In the genomic region with DNA sequence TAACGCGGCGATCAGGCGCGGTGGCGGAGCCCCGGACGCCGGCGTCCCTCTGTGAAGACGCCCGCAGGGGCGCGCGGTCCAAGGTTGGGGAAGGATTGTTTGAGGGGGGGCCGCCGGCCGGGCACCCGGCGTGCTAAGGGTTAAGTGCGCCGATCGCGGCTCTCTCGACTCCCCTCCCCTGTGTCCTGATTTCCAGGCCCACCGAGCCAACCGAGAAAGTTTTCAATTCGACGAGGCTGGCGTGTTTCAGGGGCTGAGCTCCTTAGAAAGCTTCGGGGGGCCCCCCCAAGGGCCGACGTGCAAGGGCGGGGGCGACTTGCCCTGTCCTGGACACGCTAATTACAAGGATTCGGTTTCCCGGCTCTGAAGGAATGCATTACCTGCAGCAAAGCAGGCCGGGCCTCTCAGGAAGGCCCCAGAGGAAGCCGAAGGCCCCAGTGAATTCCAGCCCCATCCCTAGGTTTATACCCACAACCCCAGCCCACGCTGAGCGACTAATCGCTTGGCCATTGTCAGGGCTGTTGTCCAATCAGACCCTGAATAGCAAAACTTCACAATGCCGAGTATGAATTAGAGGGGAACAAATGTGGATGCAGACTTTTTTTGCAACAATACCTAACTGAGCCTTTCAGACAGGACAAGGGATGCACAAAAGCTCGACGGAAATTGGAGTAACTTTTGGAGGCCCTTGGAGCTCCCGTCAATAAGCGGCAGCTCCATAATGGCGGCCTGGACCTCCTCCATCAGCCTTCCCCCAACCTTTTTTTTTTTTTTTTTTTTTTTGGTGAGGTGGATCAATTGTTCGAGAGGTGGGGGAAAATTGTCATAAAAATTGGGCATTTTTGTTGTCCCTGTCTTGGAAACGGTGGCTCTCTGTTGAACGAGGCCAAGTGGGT, we compare ENCODE assay signal across 10 mouse cellular contexts.
A peak's percentile ranks its signal among the peaks of the same experiment; 100 is the strongest.
DNase-seq lines count a peak whose midpoint lies in the region; ATAC-seq and TF ChIP-seq lines count a peak whose summit lies in the region.
"Had no signal": no experiment of that assay in that cellular context is flagged by ENCODE, and none has a peak within 500 bp of the region (broad histone marks: within the 10 kb centered on the region; RNA-seq: fewer than 3 reads in every experiment).

No protein-coding gene starts in this region.

- no peaks in the 10 kb centered on the region for H3K9me3 ChIP-seq in heart, embryonic 16.5 days (replicated peaks; ENCODE audit: control insufficient read depth, low read length)
- no peaks in the 10 kb centered on the region for H3K9me3 ChIP-seq in forebrain, embryonic 16.5 days (ENCODE audit: control insufficient read depth, low read length)
- no peaks in the 10 kb centered on the region for H3K9me3 ChIP-seq in midbrain, embryonic 16.5 days (replicated peaks; ENCODE audit: control insufficient read depth, low read length, poor library complexity, severe bottlenecking)

- H3K27ac ChIP-seq in heart, embryonic 16.5 days (ENCODE audit: low read length) = no peak overlapping the region
- no peak overlapping the region for H3K27ac ChIP-seq in heart, adult 2 months
- H3K27ac ChIP-seq in forebrain, embryonic 16.5 days (ENCODE audit: low read length) = no peak overlapping the region
- peak overlapping the region; percentile 29; the same call in 1 of the 2 replicates for H3K27ac ChIP-seq in midbrain, embryonic 16.5 days (ENCODE audit: low read length)

- no peaks in the 10 kb centered on the region for H3K79me2 ChIP-seq in heart, adult 2 months (replicated peaks; ENCODE audit: control insufficient read depth, insufficient read depth, low read length)

- no peak for TF ChIP-seq EP300 in heart, adult 2 months (IDR thresholded peaks at IDR 0.05; ENCODE audit: insufficient read depth, low read depth, low read length)

- H3K4me1 ChIP-seq in heart, embryonic 16.5 days (ENCODE audit: control insufficient read depth, insufficient read depth, low read length) = 0 out of 2 replicates have a peak, but pooled peaks cover 2% of the 10 kb centered on the region
- H3K4me1 ChIP-seq in heart, adult 2 months (ENCODE audit: control insufficient read depth, insufficient read depth, low read length) = no peaks in the 10 kb centered on the region
- H3K4me1 ChIP-seq in forebrain, embryonic 16.5 days (replicated peaks; ENCODE audit: control insufficient read depth, insufficient read depth, low read length) = peaks cover 22% of the 10 kb centered on the region
- peaks cover 8% of the 10 kb centered on the region; the same call in 1 of the 2 replicates for H3K4me1 ChIP-seq in midbrain, embryonic 16.5 days (ENCODE audit: control insufficient read depth, insufficient read depth, low read length)

- no peak for ATAC-seq in heart, embryonic 16.5 days (replicated peaks; ENCODE audit: extremely low read depth, insufficient read depth, low FRiP score)
- no peak for ATAC-seq in forebrain, embryonic 16.5 days
- peak; percentile 56; the same call in 1 of the 2 replicates for ATAC-seq in midbrain, embryonic 16.5 days
- ATAC-seq: CD4-positive, CD25-positive, alpha-beta regulatory T cell, adult 4 months had no signal

- 4% methylated on average over 52 of the region's 52 CpGs for WGBS in heart, embryonic 16.5 days
- WGBS in heart, adult 2 months = 10% methylated on average over 52 of the region's 52 CpGs
- WGBS in forebrain, embryonic 16.5 days = 3% methylated on average over 52 of the region's 52 CpGs
- WGBS in midbrain, embryonic 16.5 days = 1% methylated on average over 52 of the region's 52 CpGs

- H3K9ac ChIP-seq in heart, embryonic 16.5 days (ENCODE audit: low read length) = no peak overlapping the region
- H3K9ac ChIP-seq in heart, adult 2 months (ENCODE audit: low read depth, low read length) = no peak overlapping the region
- H3K9ac ChIP-seq in forebrain, embryonic 16.5 days (replicated peaks; ENCODE audit: low read depth, low read length) = no peak overlapping the region
- H3K9ac ChIP-seq in midbrain, embryonic 16.5 days (ENCODE audit: low read depth, low read length) = no peak overlapping the region

- TF ChIP-seq CTCF in heart, adult 2 months (IDR thresholded peaks at IDR 0.05) = no peak

- H3K4me2 ChIP-seq in heart, embryonic 16.5 days (ENCODE audit: low read depth, low read length) = peak overlapping the region; percentile 44
- peak overlapping the region; percentile 57 for H3K4me2 ChIP-seq in forebrain, embryonic 16.5 days (ENCODE audit: low read length)
- peak overlapping the region; percentile 38 for H3K4me2 ChIP-seq in midbrain, embryonic 16.5 days (ENCODE audit: low read length)

- intact Hi-C loops in heart, adult 2 months (cut with DNase I) = no loop called here

- no peaks in the 10 kb centered on the region for H3K36me3 ChIP-seq in heart, embryonic 16.5 days (ENCODE audit: control insufficient read depth, insufficient read depth)
- H3K36me3 ChIP-seq in heart, adult 2 months (ENCODE audit: control insufficient read depth, insufficient read depth, low read length) = no peaks in the 10 kb centered on the region
- H3K36me3 ChIP-seq in forebrain, embryonic 16.5 days (ENCODE audit: control insufficient read depth, insufficient read depth) = no peaks in the 10 kb centered on the region
- no peaks in the 10 kb centered on the region for H3K36me3 ChIP-seq in midbrain, embryonic 16.5 days (ENCODE audit: control insufficient read depth, insufficient read depth, low read length)

- no peak for DNase-seq in heart, adult 2 months
- peak; percentile 52 for DNase-seq in WW6 (ENCODE audit: low read depth, low spot score)
- no peak for DNase-seq in right cerebral cortex, postnatal 4 days
- DNase-seq in ovary, postnatal 36 days (ENCODE audit: low spot score) = no peak
- no peak for DNase-seq in right cerebral cortex, adult 2 months (ENCODE audit: low spot score in 2 of 2)
- DNase-seq: thymus, postnatal 36 days had no signal

- TF ChIP-seq POLR2A in heart, adult 2 months (IDR thresholded peaks at IDR 0.05; ENCODE audit: insufficient read depth, low read depth, low read length) = no peak

- H3K27me3 ChIP-seq in heart, embryonic 16.5 days (ENCODE audit: control insufficient read depth, insufficient read depth, low read length) = peaks cover 86% of the 10 kb centered on the region
- H3K27me3 ChIP-seq in heart, adult 2 months (ENCODE audit: control insufficient read depth, insufficient read depth, low read length) = peaks cover 19% of the 10 kb centered on the region
- H3K27me3 ChIP-seq in forebrain, embryonic 16.5 days (replicated peaks; ENCODE audit: control insufficient read depth, insufficient read depth, low read length) = peaks cover 54% of the 10 kb centered on the region
- H3K27me3 ChIP-seq in midbrain, embryonic 16.5 days (ENCODE audit: control insufficient read depth, insufficient read depth, low read depth, low read length) = peaks cover 61% of the 10 kb centered on the region

- peak overlapping the region; percentile 31 for H3K4me3 ChIP-seq in heart, embryonic 16.5 days (ENCODE audit: low read length)
- no peak overlapping the region for H3K4me3 ChIP-seq in heart, adult 2 months
- H3K4me3 ChIP-seq in forebrain, embryonic 16.5 days (replicated peaks; ENCODE audit: low read length) = peak overlapping the region; percentile 38
- no peak overlapping the region for H3K4me3 ChIP-seq in midbrain, embryonic 16.5 days (ENCODE audit: low read depth, low read length)

Comparison
In these comparisons a context has a peak if more than half of its experiments do, and no peak if none do; other contexts are left out.
1. H3K4me3 ChIP-seq: peak in heart, embryonic 16.5 days (single experiment) and forebrain, embryonic 16.5 days (single experiment); none in heart, adult 2 months (single experiment) and midbrain, embryonic 16.5 days (single experiment).
2. Peak in every context shown above with its lines, with median percentiles within 50 percentile points of each other: H3K4me2 ChIP-seq.